Mouse (Mus musculus): ENCODE data around the gene Olfr692.

The Olfr692 gene

GRCm38 (mm10) chr7:105404268-105404667 lies 36.2 kb downstream of the Olfr692 start, which contains the start of gene Cnga4:
TSS of gene Cnga4 (plus strand) at chr7:105404568.
- peak; percentile 8 for DNase-seq (ENCODE audit: low read depth, low spot score)

DNA sequence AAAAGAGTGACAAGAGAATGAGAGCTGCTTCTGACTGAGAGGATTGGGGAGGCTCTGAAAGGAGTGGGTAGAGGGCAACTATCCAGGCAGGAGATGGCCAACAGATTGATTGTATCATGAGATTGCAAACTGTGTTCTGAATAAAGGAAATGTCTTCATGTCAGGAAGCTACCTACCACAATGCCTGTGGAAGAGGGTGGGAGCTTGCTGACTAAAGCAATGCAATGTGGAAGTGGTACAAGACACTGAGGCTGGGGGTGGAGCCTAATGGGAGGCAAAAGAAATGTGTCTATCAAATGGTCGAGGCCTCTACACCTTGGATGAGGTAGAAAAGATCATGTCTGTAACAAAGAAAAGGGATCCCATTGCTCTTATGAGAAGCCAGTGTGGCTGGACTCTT lies 38.3 kb downstream of the Olfr692 start:
- no peak for DNase-seq (ENCODE audit: low read depth, low spot score)

DNA sequence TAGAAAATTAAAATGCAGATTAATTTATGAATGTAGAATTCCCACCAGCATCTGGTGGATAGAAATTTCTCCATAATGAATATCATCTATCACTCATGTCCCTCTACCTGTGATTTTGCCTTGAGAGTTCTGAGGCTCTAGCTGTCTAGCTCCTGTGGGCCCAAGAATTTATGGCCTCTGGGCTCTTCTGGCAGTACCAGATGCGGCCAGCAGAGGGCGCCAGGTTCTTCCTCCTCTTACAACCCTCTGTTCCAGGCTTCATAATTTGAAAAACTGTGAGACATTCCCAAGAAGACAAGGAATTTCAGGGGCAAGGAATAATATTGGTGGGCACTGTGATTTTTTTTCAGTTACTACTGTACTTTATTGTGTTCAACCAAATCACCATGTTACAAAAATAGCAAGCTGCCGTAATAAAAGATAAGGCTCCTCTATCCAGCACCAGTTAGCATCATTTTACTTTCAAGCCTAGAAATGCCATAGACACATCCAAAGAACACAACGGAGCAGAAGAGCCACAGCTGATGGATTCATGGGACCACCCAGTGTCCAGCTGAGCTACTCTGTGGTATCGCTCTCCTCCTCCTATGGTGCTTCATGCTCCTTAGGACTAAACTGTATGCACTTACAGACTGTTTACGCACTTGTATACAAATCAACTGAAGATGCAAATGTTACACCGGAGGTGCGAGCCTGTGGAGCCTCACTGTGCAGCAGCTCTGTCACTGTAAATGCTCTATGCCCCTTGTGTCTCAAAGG lies 44.0 kb downstream of the Olfr692 start:
- peak; percentile 57 for DNase-seq (ENCODE audit: low read depth, low spot score)

- DNase-seq (ENCODE audit: low read depth, low spot score) = no peak
Observed at GRCm38 (mm10) chr7:105414385-105414784, 46.4 kb downstream of the Olfr692 start.

DNA sequence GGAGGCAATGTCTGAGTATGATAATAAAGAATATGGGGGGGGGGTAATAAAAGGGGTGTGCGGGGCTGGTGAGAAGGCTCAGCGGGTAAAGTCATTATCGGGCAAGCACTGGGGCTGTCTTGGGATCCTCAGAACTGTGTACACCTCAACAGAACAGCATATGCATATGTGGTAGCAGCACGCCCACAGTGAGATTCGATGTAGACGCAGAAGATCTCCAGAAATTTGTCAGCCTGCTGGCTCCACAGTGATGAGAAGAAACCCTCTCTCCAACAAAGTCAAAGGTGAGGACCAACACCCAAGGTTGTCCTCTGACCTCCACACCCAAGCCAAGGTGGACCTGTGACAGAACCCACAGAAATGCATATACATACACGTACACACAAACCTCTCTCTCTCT lies 48.5 kb downstream of the Olfr692 start:
- DNase-seq (ENCODE audit: low read depth, low spot score) = no peak

GRCm38 (mm10) chr7:105418106-105418505 lies 50.1 kb downstream of the Olfr692 start:
- DNase-seq (ENCODE audit: low read depth, low spot score) = no peak

Measured in ES-CJ7 (cell line).